Mouse (Mus musculus): ENCODE data around the gene Olfr743.
"Not testable (repeated sequence)": the region's sequence is repeated elsewhere in the genome, so short reads cannot be mapped to it uniquely, and the experiment has no call there.

The Olfr743 gene

GRCm38 (mm10) chr14:50521539-50521938, at the start of gene Olfr743:
Olfr743 (plus strand) TSS chr14:50521839.
- no peak for DNase-seq (ENCODE audit: low read depth)

- DNase-seq (ENCODE audit: low read depth), result no peak
Measured at GRCm38 (mm10) chr14:50472438-50472837, 49.2 kb upstream of the Olfr743 start, which contains the start of gene Olfr741. Olfr741 (plus strand) TSS chr14:50472738.

GRCm38 (mm10) chr14:50478406-50478805, 43.2 kb upstream of the Olfr743 start:
- DNase-seq (ENCODE audit: low read depth), result no peak

GRCm38 (mm10) chr14:50503300-50503699, 18.3 kb upstream of the Olfr743 start, which contains the start of gene Olfr742:
Olfr742 (plus strand) TSS chr14:50503600.
- no peak for DNase-seq (ENCODE audit: low read depth)

- no peak for DNase-seq (ENCODE audit: low read depth)
Measured at GRCm38 (mm10) chr14:50552734-50553133, 31.1 kb downstream of the Olfr743 start.

DNA sequence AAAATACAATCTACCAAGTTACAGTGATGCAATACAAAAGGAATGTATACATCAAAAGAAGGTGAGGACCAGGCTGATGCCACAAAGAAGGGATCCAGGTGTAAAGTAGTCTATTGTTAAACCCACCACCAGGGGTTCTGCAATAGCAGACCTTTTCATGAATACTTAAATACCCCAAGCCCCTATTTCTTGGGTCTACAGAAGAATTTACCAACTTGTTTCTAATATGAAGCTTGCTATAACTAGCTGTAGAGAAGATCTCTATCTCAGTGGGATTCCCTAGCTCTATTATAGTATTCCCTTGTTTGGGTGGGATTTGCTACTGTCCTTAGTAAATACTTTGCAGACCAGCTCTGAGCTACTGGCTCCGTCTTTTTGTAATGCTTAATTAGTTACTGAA, 51.4 kb downstream of the Olfr743 start:
- not testable (repeated sequence) for DNase-seq (ENCODE audit: low read depth)

All from induced T-regulatory cell, adult 2 months (primary cell).